Mouse (Mus musculus): ENCODE data around the gene Hps1.

DNA sequence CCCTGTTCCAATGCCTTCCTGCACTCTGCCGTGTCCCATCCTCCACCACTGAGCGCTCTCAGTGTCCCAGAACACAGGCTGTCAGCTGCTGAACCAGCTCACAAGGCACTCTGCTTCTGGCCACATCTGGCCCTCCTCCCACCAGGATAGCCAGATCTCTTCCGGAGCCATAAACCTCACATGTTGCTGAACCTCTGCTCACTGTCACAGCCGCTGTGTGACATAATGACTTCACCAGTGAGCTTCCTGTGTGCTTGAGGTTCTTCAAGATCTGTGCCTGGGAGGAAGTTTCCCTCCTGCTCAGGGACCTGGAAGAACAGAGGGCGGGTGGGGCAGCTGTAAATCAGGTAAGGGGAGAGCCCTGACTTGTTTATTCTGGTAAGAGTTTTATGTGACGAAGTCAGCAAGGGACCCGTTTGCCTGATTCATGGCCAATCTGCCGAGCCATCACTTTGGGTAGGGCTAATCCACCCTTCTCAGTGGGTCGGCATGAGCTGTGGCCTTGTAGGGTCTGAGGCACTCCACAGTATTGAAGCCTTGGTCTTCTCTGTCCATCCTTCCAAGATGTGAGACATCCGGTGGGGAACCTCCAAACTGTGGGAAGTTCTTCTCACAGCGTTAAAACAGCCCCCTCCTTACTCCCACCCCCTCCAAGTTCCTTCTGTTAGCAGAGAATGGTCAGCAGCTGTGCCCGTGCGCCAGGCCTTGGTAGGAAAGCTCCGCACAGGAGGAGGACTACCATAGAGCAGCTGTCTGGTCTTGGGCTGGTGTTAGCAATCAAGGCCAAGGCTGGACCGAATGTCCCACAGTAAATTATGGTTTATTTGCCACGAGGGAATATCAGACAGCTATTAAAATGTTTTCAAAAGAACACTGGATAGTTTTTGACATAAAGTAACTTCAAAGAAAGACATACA lies 54.5 kb downstream of the Hps1 start:
- TF ChIP-seq CTCF (IDR thresholded peaks at IDR 0.05; ENCODE audit: low read depth, low read length), result no peak
- no peak for TF ChIP-seq POLR2A (IDR thresholded peaks at IDR 0.05; ENCODE audit: extremely low read depth, insufficient read depth, low read length)
